Mouse (Mus musculus) CH12.LX (cell line): ENCODE results near the gene Spata9. TPM values are rescaled to one million over a fixed set of nuclear protein-coding genes. Genes with fewer than 3 reads are reported as not detected.

Source experiments
- DNase-seq: peaks from one replicate; pipeline ENCODE4 v3.0.0-alpha.2; 2013; ENCODE audit errors: extremely low read depth
- H3K27ac ChIP-seq: 2 replicates; pipeline ENCODE4 v1.5.1; 2012; ENCODE audit warnings: low read depth, mild to moderate bottlenecking, control low read depth, moderate library complexity; ENCODE audit not compliant: insufficient read depth
- H3K27me3 ChIP-seq: replicated peaks from 2 replicates; pipeline ENCODE3; 2012; ENCODE audit warnings: inconsistent platforms
- H3K36me3 ChIP-seq, 2 experiments: replicated peaks in 1 of 2; 2 replicates each; pipeline versions ENCODE3 to v1.6.1; 2012; ENCODE audit warnings: inconsistent platforms in 1 of 2, low read length in 1 of 2, mild to moderate bottlenecking in 1 of 2, mixed read lengths in 1 of 2, moderate library complexity in 1 of 2; ENCODE audit not compliant: control insufficient read depth in 1 of 2, insufficient read depth in 1 of 2
- H3K4me1 ChIP-seq, 2 experiments: 2 replicates each; pipeline ENCODE4 v1.6.1; 2012; ENCODE audit warnings: inconsistent platforms in 1 of 2, moderate library complexity in 1 of 2; ENCODE audit not compliant: insufficient read depth in 2 of 2, control insufficient read depth in 1 of 2
- H3K4me2 ChIP-seq: 2 replicates; pipeline ENCODE4 v1.6.1; 2012; ENCODE audit warnings: low read depth, mild to moderate bottlenecking, control low read depth; ENCODE audit not compliant: poor library complexity, insufficient read depth, severe bottlenecking
- H3K4me3 ChIP-seq, 3 experiments: fragments of 150-350 bp in 1 of 3; sonication (generic) in 1 of 3; replicated peaks in 1 of 3; 2 replicates each; pipeline versions ENCODE3 to v1.5.1; 2011 to 2012; ENCODE audit warnings: low read depth in 2 of 3, low read length in 2 of 3, mild to moderate bottlenecking in 2 of 3, moderate library complexity in 2 of 3, control low read depth in 1 of 3, improper control_type of control experiment in 1 of 3, inconsistent platforms in 1 of 3, mixed read lengths in 1 of 3; ENCODE audit not compliant: poor library complexity in 1 of 3
- H3K79me2 ChIP-seq: replicated peaks from 2 replicates; pipeline ENCODE4 v1.6.1; 2012; ENCODE audit warnings: mild to moderate bottlenecking, moderate library complexity; ENCODE audit not compliant: control insufficient read depth, poor library complexity, insufficient read depth, severe bottlenecking; ENCODE audit errors: extremely low read depth
- H3K9ac ChIP-seq: 2 replicates; pipeline ENCODE4 v1.6.1; 2012; ENCODE audit warnings: low read depth, mild to moderate bottlenecking, control low read depth, moderate library complexity; ENCODE audit not compliant: insufficient read depth
- H3K9me3 ChIP-seq: replicated peaks from 2 replicates; pipeline ENCODE3; 2012; ENCODE audit warnings: low read length, inconsistent platforms, mixed read lengths
- BHLHE40 ChIP-seq: IDR thresholded peaks from 2 replicates; pipeline ENCODE4 v1.6.1; 2011; ENCODE audit warnings: mild to moderate bottlenecking, low read depth, low read length, improper control_type of control experiment
- CHD2 ChIP-seq: IDR thresholded peaks from 2 replicates; pipeline ENCODE4 v1.6.1; 2011; ENCODE audit warnings: low read length, improper control_type of control experiment
- CTCF ChIP-seq, 2 experiments: IDR thresholded peaks in 1 of 2; conservative IDR thresholded peaks in 1 of 2; 2 replicates each; pipeline ENCODE4 v1.5.1; 2011 to 2012; ENCODE audit warnings: low read depth in 2 of 2, low read length in 2 of 2, improper control_type of control experiment in 1 of 2, inconsistent platforms in 1 of 2, mild to moderate bottlenecking in 1 of 2, moderate library complexity in 1 of 2
- E2F4 ChIP-seq: IDR thresholded peaks from 2 replicates; pipeline ENCODE4 v1.6.1; 2011; ENCODE audit warnings: low read depth, low read length, improper control_type of control experiment; ENCODE audit not compliant: insufficient replicate concordance
- EP300 ChIP-seq: IDR thresholded peaks from 2 replicates; pipeline ENCODE4 v1.6.1; 2011; ENCODE audit warnings: low read length, improper control_type of control experiment
- GABPA ChIP-seq: IDR thresholded peaks from 2 replicates; pipeline ENCODE4 v1.6.1; 2012; ENCODE audit warnings: low read depth, low read length, improper control_type of control experiment, inconsistent platforms; ENCODE audit not compliant: insufficient replicate concordance
- MAZ ChIP-seq: IDR thresholded peaks from 2 replicates; pipeline ENCODE4 v1.6.1; 2012; ENCODE audit warnings: low read depth, mild to moderate bottlenecking, inconsistent platforms, low read length, improper control_type of control experiment, moderate library complexity
- MEF2A ChIP-seq: IDR thresholded peaks from 2 replicates; pipeline ENCODE4 v1.6.1; 2014; ENCODE audit warnings: low read depth, mild to moderate bottlenecking, inconsistent platforms, low read length, improper control_type of control experiment, borderline replicate concordance
- NELFE ChIP-seq: IDR thresholded peaks from 2 replicates; pipeline ENCODE4 v1.6.1; 2011; ENCODE audit warnings: low read depth, low read length, improper control_type of control experiment
- POLR2AphosphoS2 ChIP-seq: IDR thresholded peaks from 2 replicates; pipeline ENCODE4 v1.6.1; 2011; ENCODE audit warnings: low read depth, low read length, improper control_type of control experiment
- RCOR1 ChIP-seq: conservative IDR thresholded peaks from 2 replicates; pipeline ENCODE4 v1.6.1; 2012; ENCODE audit warnings: low read depth, mild to moderate bottlenecking, inconsistent platforms, low read length, improper control_type of control experiment
- SIN3A ChIP-seq: IDR thresholded peaks from 2 replicates; pipeline ENCODE4 v1.6.1; 2012; ENCODE audit warnings: low read length, improper control_type of control experiment, inconsistent platforms
- SMC3 ChIP-seq: IDR thresholded peaks from 2 replicates; pipeline ENCODE4 v1.6.1; 2011; ENCODE audit warnings: low read depth, low read length, improper control_type of control experiment
- TBP ChIP-seq: conservative IDR thresholded peaks from 2 replicates; pipeline ENCODE4 v1.6.1; 2011; ENCODE audit warnings: low read depth, low read length, improper control_type of control experiment
- TCF12 ChIP-seq: IDR thresholded peaks from 2 replicates; pipeline ENCODE4 v1.6.1; 2014; ENCODE audit warnings: low read depth, mild to moderate bottlenecking, inconsistent platforms, low read length, improper control_type of control experiment
- UBTF ChIP-seq: IDR thresholded peaks from 2 replicates; pipeline ENCODE4 v1.6.1; 2012; ENCODE audit warnings: low read depth, mild to moderate bottlenecking, inconsistent platforms, low read length, improper control_type of control experiment, moderate library complexity
- USF1 ChIP-seq: IDR thresholded peaks from 2 replicates; pipeline ENCODE4 v1.6.1; 2014; ENCODE audit warnings: low read depth, mild to moderate bottlenecking, inconsistent platforms, low read length, improper control_type of control experiment
- ZNF384 ChIP-seq: IDR thresholded peaks from 2 replicates; pipeline ENCODE4 v1.6.1; 2012; ENCODE audit warnings: low read depth, low read length, improper control_type of control experiment, inconsistent platforms
- dilution Hi-C: fragments of 300-500 bp; cut with MboI; formaldehyde crosslinking; loops from 2 replicates; pipeline ENCODE4 v1.14.3; 2020; ENCODE audit warnings: low sequenced_read_pairs; ENCODE audit not compliant: extremely low pct_unique_long_range_greater_than_20kb, extremely low pct_ligation_motif_present
- in situ Hi-C: fragments of 300-500 bp; cut with MboI; formaldehyde crosslinking; loops from 3 replicates; pipeline ENCODE4 v1.14.3; 2019; ENCODE audit warnings: low sequenced_read_pairs, low pct_ligation_motif_present, low pct_unique_long_range_greater_than_20kb, mixed read lengths
- polyA plus RNA-seq: library from polyadenylated mRNA; unstranded; fragments of >175 nt; gene quantifications from 2 replicates; pipeline ENCODE4 v1.2.1, GENCODE M21; 2012; ENCODE audit warnings: low read depth; ENCODE audit not compliant: insufficient read length
- total RNA-seq, 2 experiments: library from RNA; depleted of rRNA; stranded (reverse); fragments of 300-350 nt in 1 of 2; fragments of >200 nt in 1 of 2; gene quantifications; 2 replicates each; pipeline ENCODE4 v1.2.3; 2012 to 2014

The Spata9 gene
- total and polyA plus RNA-seq, 3 experiments: 0.36 TPM; not detected in 2

GRCm38 (mm10) chr13:75943189-75944043 lies 23.5 kb upstream of the Spata9 start, which contains the start of gene Rhobtb3:
Gene Rhobtb3, minus strand, starts transcription at chr13:75943925.
- dilution Hi-C loops: no loop called here
- peak within 1 kb of the TSS; percentile 55 for H3K9ac ChIP-seq
- H3K36me3 ChIP-seq: no peaks in the 10 kb centered on the region
- peaks cover 4% of the 10 kb centered on the region for H3K9me3 ChIP-seq
- H3K27ac ChIP-seq: peak within 1 kb of the TSS; percentile 27
- in situ Hi-C loops: no loop called here
- no peak for TF ChIP-seq CTCF (conservative IDR thresholded peaks at IDR 0.05 in 1 of 2, IDR thresholded peaks at IDR 0.05 in 1 of 2; ENCODE audit: low read depth in 2 of 2, low read length in 2 of 2)
- TF ChIP-seq TCF12: no peak
- no peak for TF ChIP-seq SMC3
- no peak for TF ChIP-seq NELFE
- no peak for TF ChIP-seq USF1
- TF ChIP-seq EP300: no peak
- TF ChIP-seq E2F4: no peak
- TF ChIP-seq TBP: no peak
- TF ChIP-seq CHD2: peak; percentile 60; the same call in 1 of the 2 replicates
- no peak for TF ChIP-seq MEF2A
- TF ChIP-seq BHLHE40: peak; percentile 32; the same call in 1 of the 2 replicates
- no peak for TF ChIP-seq MAZ
- no peak for TF ChIP-seq RCOR1
- peak; percentile 78 for TF ChIP-seq UBTF
- no peak for TF ChIP-seq GABPA
- no peaks in the 10 kb centered on the region for H3K4me1 ChIP-seq
- no peaks in the 10 kb centered on the region for H3K79me2 ChIP-seq
- DNase-seq: peak; percentile 24
- H3K4me3 ChIP-seq: peak within 1 kb of the TSS; percentile 52 to 74 (median 55)
- peak within 1 kb of the TSS; percentile 75 for H3K4me2 ChIP-seq
- H3K27me3 ChIP-seq: peaks cover 1% of the 10 kb centered on the region

- H3K36me3 ChIP-seq: no peaks in the 10 kb centered on the region
- H3K27me3 ChIP-seq: peaks cover 1% of the 10 kb centered on the region
- TF ChIP-seq USF1 (no peak), SIN3A (no peak), ZNF384 (peak; percentile 56), SMC3 (no peak), POLR2AphosphoS2 (no peak), CTCF (conservative IDR thresholded peaks at IDR 0.05 in 1 of 2, IDR thresholded peaks at IDR 0.05 in 1 of 2; ENCODE audit: low read depth in 2 of 2, low read length in 2 of 2) (no peak)
- TF ChIP-seq, all 38 proteins: peak for 1
- in situ Hi-C loops (no loop called here), dilution Hi-C loops (no loop called here)
- peak overlapping the region; percentile 67 for H3K4me2 ChIP-seq
- H3K79me2 ChIP-seq: no peaks in the 10 kb centered on the region
- no peaks in the 10 kb centered on the region for H3K4me1 ChIP-seq
- peaks cover 4% of the 10 kb centered on the region for H3K9me3 ChIP-seq
- peak overlapping the region; percentile 55; the same call in 1 of the 2 replicates for H3K9ac ChIP-seq
- peak overlapping the region; percentile 15 to 74 (median 55) for H3K4me3 ChIP-seq
- H3K27ac ChIP-seq: no peak overlapping the region
- no peak for DNase-seq
Observed at GRCm38 (mm10) chr13:75944044-75944820, 22.7 kb upstream of the Spata9 start.
